Mouse (Mus musculus) fibroblast of lung, adult 2 months (primary cell): ENCODE measurements around the gene Eif2s1.
"Not testable (repeated sequence)": the region's sequence is repeated elsewhere in the genome, so short reads cannot be mapped to it uniquely, and the experiment has no call there.

Experiments
- DNase-seq: peaks from one replicate; pipeline ENCODE4 v3.0.0-alpha.2; 2011; ENCODE audit warnings: low read depth

The Eif2s1 gene

DNA sequence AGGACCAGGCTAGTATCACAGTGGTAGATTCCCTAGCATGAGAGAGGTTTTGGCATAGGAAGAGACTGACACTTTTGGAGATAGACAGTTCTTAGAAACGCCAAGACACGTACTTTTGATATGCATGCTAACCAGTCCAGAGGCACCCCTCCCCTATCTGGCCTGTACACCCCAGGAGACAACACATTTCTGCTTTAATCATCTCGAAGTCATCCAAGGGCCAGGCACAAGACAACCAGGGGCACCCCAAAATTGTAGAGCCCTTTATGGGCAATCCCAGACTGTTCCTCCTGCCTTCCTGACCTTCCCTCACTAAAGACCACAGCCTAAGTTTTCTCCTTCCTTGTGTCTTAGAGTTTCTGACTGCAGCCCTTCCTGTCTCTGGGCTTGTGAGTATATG, 53.9 kb downstream of the Eif2s1 start:
- DNase-seq: no peak

DNA sequence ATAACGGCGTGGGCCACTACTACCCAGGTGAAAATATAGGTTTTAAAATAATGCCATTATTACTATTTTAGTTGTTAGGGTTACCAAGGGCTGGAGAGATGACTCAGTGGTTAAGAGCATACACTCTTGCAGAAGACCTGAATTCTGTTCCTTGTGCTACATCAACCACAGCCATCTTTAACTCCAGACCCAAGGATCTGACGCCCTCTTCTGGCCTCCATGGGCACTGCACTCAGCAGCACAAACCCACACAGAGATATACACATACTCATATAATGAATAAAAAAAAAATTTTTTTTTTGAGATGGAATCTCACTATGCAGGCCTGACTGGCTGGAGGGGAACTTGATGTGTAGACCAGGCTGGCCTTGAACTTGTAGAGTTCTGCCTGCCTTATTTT, 54.7 kb downstream of the Eif2s1 start:
- DNase-seq: no peak

DNA sequence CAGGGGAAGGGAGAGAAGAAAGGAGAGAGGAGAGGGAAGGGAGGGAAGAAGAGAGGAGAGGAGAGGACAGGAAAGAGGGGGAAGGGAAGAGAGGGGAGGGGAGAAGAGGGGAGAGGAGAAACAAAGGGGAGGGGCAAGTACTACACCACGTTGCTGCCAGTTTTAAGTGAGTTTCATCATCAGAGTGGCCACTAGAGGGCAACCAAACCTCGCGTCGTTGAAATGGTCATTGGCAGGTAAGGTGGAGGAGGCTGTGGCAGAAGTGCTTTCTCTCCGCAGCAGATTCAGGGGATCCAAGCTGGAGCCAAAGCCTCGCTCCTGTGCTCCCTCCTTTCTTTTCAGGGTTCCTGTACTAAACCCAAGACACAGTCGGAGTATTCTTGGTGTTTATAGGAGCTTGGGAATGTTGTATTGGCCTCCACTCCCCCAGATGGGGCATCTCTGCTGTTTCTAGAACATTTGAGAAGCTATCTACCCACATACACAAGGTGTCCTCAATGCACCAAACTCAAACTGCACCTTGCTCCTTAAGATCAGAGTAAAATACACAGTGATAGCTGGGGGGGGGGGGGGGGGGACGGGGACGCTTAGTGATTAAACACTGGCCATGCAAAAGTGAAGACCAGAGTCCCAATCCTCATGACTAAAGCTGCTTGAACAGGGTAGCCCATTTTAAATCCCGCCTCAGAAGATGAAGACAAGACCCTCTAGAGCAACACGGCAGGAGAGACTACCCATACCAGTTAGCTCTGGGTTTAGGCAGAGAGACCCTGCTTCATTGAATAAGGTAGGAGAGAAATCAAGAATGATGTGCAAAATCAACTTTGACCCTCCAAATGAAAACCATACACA, 56.8 kb downstream of the Eif2s1 start:
- peak; percentile 63 for DNase-seq

DNA sequence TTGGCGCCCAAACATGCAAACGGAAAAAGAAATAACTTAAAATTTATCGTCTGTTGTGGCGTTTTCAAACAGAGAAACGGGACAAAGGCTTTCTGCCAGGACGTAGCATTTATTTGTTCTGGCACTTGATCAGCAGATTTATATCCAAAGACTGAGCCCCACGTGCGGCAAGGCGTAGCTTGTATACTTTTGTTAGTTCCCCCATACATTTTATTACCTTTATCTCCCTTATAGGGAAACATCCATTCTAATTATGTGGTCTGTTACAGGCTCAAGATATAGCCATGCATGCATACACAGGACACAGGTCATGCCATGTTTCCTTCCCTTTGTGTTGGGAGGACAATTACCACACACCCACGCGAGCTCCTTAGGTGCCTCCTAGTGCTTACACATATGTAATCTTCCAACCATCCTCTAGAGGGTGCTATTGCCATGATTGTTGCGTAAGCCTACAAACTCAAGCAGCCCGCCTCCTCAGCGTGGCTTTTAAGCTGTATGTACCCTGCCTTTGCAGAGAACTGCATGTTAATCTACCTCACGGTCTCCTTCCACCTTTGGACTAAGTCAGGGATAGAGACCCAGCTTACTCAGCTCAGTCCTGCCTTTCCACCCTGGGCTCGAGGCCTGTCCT, 57.6 kb downstream of the Eif2s1 start:
- peak; percentile 58 for DNase-seq

DNA sequence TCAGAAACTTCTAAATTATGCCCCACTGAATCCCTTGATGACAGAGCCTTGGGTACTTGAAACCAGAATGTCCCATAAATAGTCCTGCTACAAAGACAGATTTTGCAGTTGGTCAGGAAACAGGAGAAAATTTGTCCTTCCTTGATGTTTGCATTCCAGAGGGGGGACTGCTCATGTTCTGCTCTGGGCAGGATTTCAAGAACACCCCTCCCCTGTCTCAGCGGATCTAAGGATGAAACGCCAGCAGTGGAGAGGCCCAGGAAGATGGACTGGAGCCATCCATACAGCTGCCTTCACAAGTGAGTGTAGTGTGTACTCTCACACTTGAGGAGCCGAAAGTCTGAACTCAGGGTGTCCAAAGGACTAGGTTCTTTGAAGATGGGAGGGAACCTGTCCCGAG, 59.8 kb downstream of the Eif2s1 start:
- no peak for DNase-seq

DNA sequence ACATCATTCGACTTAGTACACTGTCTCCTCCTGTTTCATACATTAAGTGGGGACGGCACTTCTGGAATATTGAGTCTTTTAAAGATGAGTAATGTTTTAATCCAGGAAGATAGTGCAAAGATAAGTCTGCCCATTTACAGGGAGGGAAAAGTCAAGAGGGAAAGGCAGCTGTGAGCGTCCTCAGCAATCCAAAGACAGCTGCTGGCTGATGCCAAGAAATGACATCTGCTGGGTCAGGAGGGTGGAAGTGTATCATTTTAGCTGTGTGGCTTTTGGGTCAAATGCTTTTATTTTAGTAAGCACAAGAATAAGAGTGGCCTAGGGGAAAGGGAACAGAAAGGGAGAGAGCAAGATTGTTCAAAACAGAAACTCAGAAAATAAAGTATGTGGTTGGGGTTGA, 60.4 kb downstream of the Eif2s1 start:
- DNase-seq: no peak

DNA sequence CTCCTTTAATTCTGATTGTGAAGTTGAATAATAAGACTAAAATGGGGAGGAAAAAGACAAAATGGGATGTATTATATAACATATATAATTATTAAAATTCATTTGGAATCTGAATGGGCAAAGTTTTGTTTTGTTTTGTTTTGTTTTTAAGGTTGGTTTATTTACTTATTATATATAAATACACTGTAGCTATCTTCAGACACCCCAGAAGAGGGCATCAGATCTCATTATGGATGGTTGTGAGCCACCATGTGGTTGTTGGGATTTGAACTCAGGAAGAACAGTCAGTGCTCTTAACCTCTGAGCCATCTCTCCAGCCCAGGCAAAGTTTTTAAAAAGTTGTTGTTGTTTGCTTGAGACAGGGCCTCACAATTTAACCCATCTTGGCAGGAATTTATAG, 61.4 kb downstream of the Eif2s1 start:
- not testable (repeated sequence) for DNase-seq

DNA sequence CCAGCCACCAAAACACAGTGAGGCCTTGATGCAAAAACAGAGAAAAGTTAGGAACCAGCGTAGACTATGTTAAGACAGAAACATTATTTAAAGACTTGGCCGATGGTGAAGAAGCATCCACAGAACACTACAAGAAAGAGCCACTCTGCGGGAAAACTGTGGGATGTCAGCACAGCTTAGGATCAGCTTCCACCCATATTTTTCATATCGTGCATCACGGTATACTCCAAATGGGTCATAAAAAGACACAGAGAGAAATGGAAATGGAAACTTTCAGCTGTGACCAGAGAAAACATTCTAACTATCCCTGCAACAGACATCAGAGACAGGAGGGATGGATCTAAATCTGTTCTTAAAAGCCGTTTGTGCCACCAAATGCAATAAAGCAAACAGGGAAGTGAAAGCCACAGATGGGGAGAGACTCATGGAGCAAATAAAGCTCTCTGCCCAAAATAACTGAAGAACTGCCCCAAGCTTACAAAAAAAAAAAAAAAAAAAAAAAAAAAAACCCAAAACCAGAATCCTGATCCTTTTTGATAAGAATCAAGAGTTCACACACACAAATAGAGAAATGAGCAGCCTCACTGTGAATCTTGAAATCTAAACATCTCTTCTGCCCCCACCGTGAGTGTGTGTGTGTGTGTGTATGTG, 62.0 kb downstream of the Eif2s1 start:
- no peak for DNase-seq

DNA sequence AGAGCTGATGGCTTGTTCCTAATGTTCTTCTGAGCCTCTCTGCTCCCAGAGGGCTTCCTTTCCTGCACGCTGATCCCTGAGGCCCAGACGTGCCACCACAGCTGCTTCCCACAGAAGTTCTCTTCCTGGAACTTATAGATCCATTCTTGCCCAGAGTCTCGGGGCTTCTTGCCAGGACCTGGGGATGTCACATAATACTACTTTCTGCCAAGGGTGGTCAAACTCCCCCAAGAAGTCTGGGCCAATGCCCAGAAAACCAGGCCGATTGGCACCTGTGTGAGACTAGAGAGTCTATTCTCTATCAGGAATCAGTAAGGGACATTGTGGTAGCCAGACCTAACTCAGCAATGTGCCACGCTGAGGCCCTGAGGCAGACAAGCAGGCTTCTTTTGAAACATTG, 65.7 kb downstream of the Eif2s1 start:
- DNase-seq: no peak

DNA sequence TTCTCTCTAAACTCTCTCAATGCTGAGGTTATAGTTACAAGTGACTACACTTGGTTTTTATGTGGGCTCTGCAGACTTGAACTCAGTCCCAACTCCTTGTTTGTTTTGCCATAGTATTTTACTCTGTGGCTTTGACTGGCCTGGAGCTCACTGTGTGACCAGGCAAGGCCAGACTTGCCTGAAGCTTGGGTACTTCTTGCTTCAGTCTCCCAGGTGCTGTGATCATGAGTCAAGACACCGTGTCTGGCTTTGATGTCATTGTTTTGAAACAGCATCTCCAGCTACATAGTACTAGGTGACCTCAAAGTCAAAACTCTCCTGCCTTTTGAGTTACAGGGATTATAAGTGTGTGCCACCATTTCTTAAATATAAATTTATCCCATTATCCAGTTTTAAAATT, 68.3 kb downstream of the Eif2s1 start:
- DNase-seq: no peak

DNA sequence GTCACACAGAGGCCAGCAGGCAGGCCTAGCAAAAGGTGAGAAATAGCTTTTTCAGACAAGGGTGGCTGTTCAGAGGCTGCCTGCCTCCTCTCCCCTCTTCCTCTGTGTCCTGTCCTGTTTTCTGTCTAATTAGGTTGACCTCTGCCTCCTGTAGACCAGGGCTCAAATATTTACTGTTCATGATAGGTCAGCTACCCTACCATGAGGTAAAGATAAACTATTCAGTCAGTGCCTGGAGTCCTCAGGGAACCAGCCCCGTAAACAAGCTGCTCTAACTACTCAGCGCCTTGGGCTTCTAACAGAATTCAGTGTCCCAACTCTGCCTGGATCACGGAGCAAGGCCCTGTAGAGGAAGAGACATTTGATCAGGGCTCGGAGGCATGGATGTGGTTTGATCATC, 74.9 kb downstream of the Eif2s1 start:
- no peak for DNase-seq
